Mouse (Mus musculus) MEL (cell line): ENCODE data around the gene Ppp1r27. TPM values are rescaled to one million over a fixed set of nuclear protein-coding genes. Genes with fewer than 3 reads are reported as not detected.

Experiments used
- DNase-seq: peaks from one replicate; pipeline ENCODE4 v3.0.0; 2011; ENCODE audit warnings: low read depth, low spot score
- H3K27ac ChIP-seq: 2 replicates; pipeline ENCODE4 v1.5.1; 2012; ENCODE audit warnings: low read depth, mild to moderate bottlenecking, control low read depth, low read length, moderate library complexity; ENCODE audit not compliant: control insufficient read depth
- H3K27me3 ChIP-seq, 2 experiments: fragments of 150-350 bp in 1 of 2; sonication (generic) in 1 of 2; 2 replicates each; pipeline ENCODE4 v1.6.1; 2012; ENCODE audit warnings: low read length in 2 of 2, mild to moderate bottlenecking in 2 of 2, improper control_type of control experiment in 1 of 2, moderate library complexity in 1 of 2; ENCODE audit not compliant: insufficient read depth in 2 of 2, control insufficient read depth in 1 of 2
- H3K36me3 ChIP-seq, 2 experiments: 2 replicates each; pipeline ENCODE4 v1.6.1; 2012 to 2014; ENCODE audit warnings: low read length in 2 of 2, improper control_type of control experiment in 1 of 2, inconsistent platforms in 1 of 2, mild to moderate bottlenecking in 1 of 2; ENCODE audit not compliant: insufficient read depth in 2 of 2, control insufficient read depth in 1 of 2
- H3K4me1 ChIP-seq, 2 experiments: fragments of 150-350 bp in 1 of 2; sonication (generic) in 1 of 2; 2 replicates each; pipeline ENCODE4 v1.6.1; 2012; ENCODE audit warnings: low read length in 2 of 2, improper control_type of control experiment in 1 of 2, mild to moderate bottlenecking in 1 of 2; ENCODE audit not compliant: insufficient read depth in 2 of 2, control insufficient read depth in 1 of 2
- H3K4me3 ChIP-seq, 2 experiments: fragments of 150-350 bp in 1 of 2; sonication (generic) in 1 of 2; 2 replicates each; pipeline ENCODE4 v1.5.1; 2012; ENCODE audit warnings: low read depth in 2 of 2, low read length in 2 of 2, mild to moderate bottlenecking in 2 of 2, moderate library complexity in 2 of 2, control low read depth in 1 of 2, improper control_type of control experiment in 1 of 2; ENCODE audit not compliant: control insufficient read depth in 1 of 2, insufficient read depth in 1 of 2
- H3K79me2 ChIP-seq: 2 replicates; pipeline ENCODE4 v1.6.1; 2012; ENCODE audit warnings: mild to moderate bottlenecking, low read length, moderate library complexity; ENCODE audit not compliant: control insufficient read depth, poor library complexity, insufficient read depth
- H3K9ac ChIP-seq: 2 replicates; pipeline ENCODE4 v1.6.1; 2012; ENCODE audit warnings: low read depth, mild to moderate bottlenecking, control low read depth, low read length, moderate library complexity; ENCODE audit not compliant: control insufficient read depth, poor library complexity, severe bottlenecking
- H3K9me3 ChIP-seq: fragments of 150-350 bp; sonication (generic); replicated peaks from 2 replicates; pipeline ENCODE4 v1.6.1; 2012; ENCODE audit warnings: mild to moderate bottlenecking, low read length, improper control_type of control experiment, moderate library complexity; ENCODE audit not compliant: insufficient read depth
- BHLHE40 ChIP-seq: IDR thresholded peaks from 2 replicates; pipeline ENCODE4 v1.6.1; 2012; ENCODE audit warnings: low read depth, mild to moderate bottlenecking, inconsistent platforms, low read length, improper control_type of control experiment, borderline replicate concordance
- CHD1 ChIP-seq: IDR thresholded peaks from 2 replicates; pipeline ENCODE4 v1.6.1; 2012; ENCODE audit warnings: low read depth, mild to moderate bottlenecking, inconsistent platforms, low read length, improper control_type of control experiment
- CHD2 ChIP-seq: IDR thresholded peaks from 2 replicates; pipeline ENCODE4 v1.6.1; 2011; ENCODE audit warnings: low read length, improper control_type of control experiment
- CTCF ChIP-seq, 3 experiments: IDR thresholded peaks in 2 of 3; conservative IDR thresholded peaks in 1 of 3; 2 replicates each; pipeline ENCODE4 v1.5.1; 2011 to 2012; ENCODE audit warnings: low read length in 3 of 3, low read depth in 2 of 3, mild to moderate bottlenecking in 2 of 3, improper control_type of control experiment in 1 of 3, inconsistent platforms in 1 of 3, mixed read lengths in 1 of 3, moderate library complexity in 1 of 3; ENCODE audit not compliant: control insufficient read depth in 1 of 3, insufficient read depth in 1 of 3, poor library complexity in 1 of 3, severe bottlenecking in 1 of 3
- ELF1 ChIP-seq: IDR thresholded peaks from 2 replicates; pipeline ENCODE4 v1.6.1; 2014; ENCODE audit warnings: low read depth, mild to moderate bottlenecking, inconsistent platforms, low read length, improper control_type of control experiment, moderate library complexity
- HCFC1 ChIP-seq: IDR thresholded peaks from 2 replicates; pipeline ENCODE4 v1.6.1; 2012; ENCODE audit warnings: low read depth, mild to moderate bottlenecking, inconsistent platforms, low read length, improper control_type of control experiment, moderate library complexity
- KAT2A ChIP-seq: conservative IDR thresholded peaks from 2 replicates; pipeline ENCODE4 v1.6.1; 2012; ENCODE audit warnings: low read depth, low read length, improper control_type of control experiment, inconsistent platforms
- MAZ ChIP-seq: IDR thresholded peaks from 2 replicates; pipeline ENCODE4 v1.6.1; 2012; ENCODE audit warnings: low read depth, mild to moderate bottlenecking, inconsistent platforms, low read length, improper control_type of control experiment
- MEF2A ChIP-seq: IDR thresholded peaks from 2 replicates; pipeline ENCODE4 v1.6.1; 2014; ENCODE audit warnings: low read depth, mild to moderate bottlenecking, inconsistent platforms, low read length, improper control_type of control experiment; ENCODE audit not compliant: poor library complexity, insufficient replicate concordance, severe bottlenecking; ENCODE audit errors: extremely low read depth
- MXI1 ChIP-seq: IDR thresholded peaks from 2 replicates; pipeline ENCODE4 v1.6.1; 2011; ENCODE audit warnings: mild to moderate bottlenecking, low read depth, low read length, improper control_type of control experiment
- MYB ChIP-seq: IDR thresholded peaks from 2 replicates; pipeline ENCODE4 v1.6.1; 2011; ENCODE audit warnings: mild to moderate bottlenecking, low read depth, low read length, improper control_type of control experiment
- MYC ChIP-seq: IDR thresholded peaks from 2 replicates; pipeline ENCODE4 v1.6.1; 2011; ENCODE audit warnings: low read depth, mild to moderate bottlenecking, low read length, improper control_type of control experiment, moderate library complexity
- NELFE ChIP-seq: IDR thresholded peaks from 2 replicates; pipeline ENCODE4 v1.6.1; 2011; ENCODE audit warnings: low read depth, low read length, improper control_type of control experiment
- NRF1 ChIP-seq: IDR thresholded peaks from 2 replicates; pipeline ENCODE4 v1.6.1; 2014; ENCODE audit warnings: low read depth, mild to moderate bottlenecking, inconsistent platforms, low read length, improper control_type of control experiment, moderate library complexity; ENCODE audit not compliant: poor library complexity, insufficient read depth, severe bottlenecking
- POLR2A ChIP-seq, 2 experiments: IDR thresholded peaks; 2 replicates each; pipeline ENCODE4 v1.6.1; 2011 to 2012; ENCODE audit warnings: low read length in 2 of 2, mild to moderate bottlenecking in 2 of 2, control low read depth in 1 of 2, improper control_type of control experiment in 1 of 2, low read depth in 1 of 2, moderate library complexity in 1 of 2; ENCODE audit not compliant: control insufficient read depth in 1 of 2, insufficient read depth in 1 of 2, poor library complexity in 1 of 2
- POLR2AphosphoS2 ChIP-seq: IDR thresholded peaks from 2 replicates; pipeline ENCODE4 v1.6.1; 2011; ENCODE audit warnings: low read length, improper control_type of control experiment
- POLR2AphosphoS5 ChIP-seq: IDR thresholded peaks from 2 replicates; pipeline ENCODE4 v1.6.1; 2012; ENCODE audit warnings: low read depth, borderline replicate concordance, mild to moderate bottlenecking, inconsistent platforms, low read length, moderate library complexity, mixed read lengths
- SMC3 ChIP-seq: IDR thresholded peaks from 2 replicates; pipeline ENCODE4 v1.6.1; 2011; ENCODE audit warnings: low read depth, low read length, improper control_type of control experiment
- TAL1 ChIP-seq: IDR thresholded peaks from 2 replicates; pipeline ENCODE4 v1.6.1; 2012; ENCODE audit warnings: mild to moderate bottlenecking, inconsistent platforms, low read length, moderate library complexity, mixed read lengths
- TBP ChIP-seq: IDR thresholded peaks from 2 replicates; pipeline ENCODE4 v1.8.0; 2011; ENCODE audit warnings: low read depth, low read length, improper control_type of control experiment
- TCF12 ChIP-seq: IDR thresholded peaks from 2 replicates; pipeline ENCODE4 v1.6.1; 2014; ENCODE audit warnings: low read depth, mild to moderate bottlenecking, inconsistent platforms, low read length, improper control_type of control experiment, moderate library complexity
- UBTF ChIP-seq: IDR thresholded peaks from 2 replicates; pipeline ENCODE4 v1.6.1; 2012; ENCODE audit warnings: low read depth, mild to moderate bottlenecking, inconsistent platforms, low read length, improper control_type of control experiment, moderate library complexity, borderline replicate concordance; ENCODE audit not compliant: insufficient read depth
- USF1 ChIP-seq: IDR thresholded peaks from 2 replicates; pipeline ENCODE4 v1.6.1; 2014; ENCODE audit warnings: low read depth, mild to moderate bottlenecking, inconsistent platforms, low read length, improper control_type of control experiment, moderate library complexity
- ZC3H11A ChIP-seq: IDR thresholded peaks from 2 replicates; pipeline ENCODE4 v1.6.1; 2012; ENCODE audit warnings: low read depth, mild to moderate bottlenecking, inconsistent platforms, low read length, improper control_type of control experiment
- ZKSCAN1 ChIP-seq: IDR thresholded peaks from 2 replicates; pipeline ENCODE4 v1.6.1; 2012; ENCODE audit warnings: low read depth, mild to moderate bottlenecking, inconsistent platforms, low read length, improper control_type of control experiment, moderate library complexity
- ZNF384 ChIP-seq: IDR thresholded peaks from 2 replicates; pipeline ENCODE4 v1.6.1; 2012; ENCODE audit warnings: low read depth, mild to moderate bottlenecking, inconsistent platforms, low read length, improper control_type of control experiment
- polyA plus RNA-seq, 2 experiments: library from polyadenylated mRNA; stranded (reverse) in 1 of 2; unstranded in 1 of 2; fragments of >175 nt in 1 of 2; fragments of >200 nt in 1 of 2; gene quantifications; 2 replicates each; pipeline versions ENCODE4 v1.2.1 to v1.2.4; 2012; ENCODE audit warnings: low replicate concordance in 2 of 2, low read depth in 1 of 2; ENCODE audit not compliant: insufficient read length in 2 of 2, insufficient read depth in 1 of 2, missing spikeins in 1 of 2
- total RNA-seq: library from RNA; depleted of rRNA; stranded (reverse); fragments of 300-350 nt; gene quantifications from 2 replicates; pipeline ENCODE4 v1.2.3, GENCODE M21; 2012

Gene Ppp1r27
- total and polyA plus RNA-seq, 3 experiments = not detected

DNA sequence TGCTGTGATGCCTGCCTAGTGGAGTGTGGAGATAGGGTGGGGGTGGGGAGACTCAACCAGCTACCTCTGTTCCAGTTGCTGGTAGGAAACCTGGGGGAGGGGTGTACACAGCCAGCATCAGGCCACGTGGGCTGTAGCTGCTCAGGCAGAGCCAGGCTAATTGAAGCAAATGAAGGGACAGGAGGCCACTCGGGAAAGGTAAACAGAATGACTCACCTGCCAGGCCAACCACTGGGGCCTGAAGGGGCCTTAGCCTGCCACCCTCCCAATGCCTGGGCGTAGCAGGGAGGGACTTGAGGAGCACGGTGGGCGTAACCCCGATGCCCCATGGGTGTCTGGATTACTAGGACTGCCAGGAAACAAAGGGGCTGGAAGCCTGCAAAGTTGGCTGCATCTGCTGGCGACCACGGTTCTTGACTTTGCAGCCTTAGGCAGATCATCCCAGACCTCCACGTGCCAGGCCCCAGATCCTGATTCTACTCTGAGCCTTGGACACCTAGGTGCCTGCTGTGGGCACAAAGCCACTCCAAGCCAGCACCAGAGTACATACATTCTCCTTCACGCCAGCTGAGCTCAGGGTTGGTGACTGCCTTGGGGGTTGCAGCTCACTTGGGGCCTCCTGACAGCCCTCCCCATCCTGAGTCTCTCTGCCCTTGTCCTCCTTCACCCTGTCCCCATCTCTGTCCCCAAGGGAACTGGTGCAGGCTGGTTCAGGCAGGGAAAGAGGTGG lies 11.5 kb downstream of the Ppp1r27 start:
- Histone ChIP-seq H3K79me2 (no peaks in the 10 kb centered on the region), H3K9ac (no peak overlapping the region), H3K27me3 (no peaks in the 10 kb centered on the region), H3K36me3 (no peaks in the 10 kb centered on the region; a peak in 1 of 4 replicates), H3K4me1 (peaks cover 0 to 10% of the 10 kb centered on the region in 2 experiments; a peak in 1 of 4 replicates), H3K4me3 (no peak overlapping the region), H3K9me3 (no peaks in the 10 kb centered on the region), H3K27ac (no peak overlapping the region)
- TF ChIP-seq CHD2 (no peak), POLR2AphosphoS2 (no peak), ZNF384 (no peak), USF1 (0 out of 2 replicates have a peak, but pooled peaks have one; percentile 9)
- DNase-seq = no peak

- Histone ChIP-seq H3K36me3 (no peaks in the 10 kb centered on the region; a peak in 1 of 4 replicates), H3K27ac (no peak overlapping the region), H3K79me2 (no peaks in the 10 kb centered on the region), H3K27me3 (no peaks in the 10 kb centered on the region), H3K9me3 (no peaks in the 10 kb centered on the region), H3K4me1 (peaks cover 0 to 10% of the 10 kb centered on the region in 2 experiments; a peak in 1 of 4 replicates), H3K9ac (no peak overlapping the region), H3K4me3 (no peak overlapping the region)
- TF ChIP-seq CHD1 (no peak), SMC3 (no peak), BHLHE40 (no peak), USF1 (no peak), NELFE (no peak), TCF12 (no peak), TBP (no peak), NRF1 (no peak)
- DNase-seq = peak; percentile 67
Measured at GRCm38 (mm10) chr11:120538955-120539284, 12.0 kb downstream of the Ppp1r27 start.

DNA sequence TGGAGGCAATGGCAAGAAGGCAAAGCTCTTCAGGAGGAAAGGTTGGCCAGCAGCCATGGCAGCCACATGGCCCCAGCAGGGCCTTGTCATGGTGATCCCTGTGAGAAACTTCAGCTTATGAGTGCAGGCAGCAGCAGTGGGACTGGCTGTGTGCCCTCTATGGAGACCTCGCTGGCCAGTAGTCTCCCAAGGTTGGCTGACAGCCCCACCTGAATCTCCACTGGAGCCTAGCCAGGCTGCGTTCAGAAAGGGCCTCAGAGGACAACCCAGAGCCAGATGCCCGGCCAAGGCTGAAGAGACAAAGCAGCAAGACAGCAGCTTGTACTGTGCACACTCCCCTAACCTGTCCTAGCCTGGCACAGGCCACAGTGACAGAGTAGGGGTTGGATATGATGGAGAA lies 12.4 kb downstream of the Ppp1r27 start:
- H3K79me2 ChIP-seq = no peaks in the 10 kb centered on the region
- no peaks in the 10 kb centered on the region for H3K9me3 ChIP-seq
- peaks cover 0 to 1% of the 10 kb centered on the region in 2 experiments; a peak in 1 of 4 replicates for H3K27me3 ChIP-seq
- H3K4me3 ChIP-seq = no peak overlapping the region
- H3K4me1 ChIP-seq = peaks cover 0 to 10% of the 10 kb centered on the region in 2 experiments; a peak in 1 of 4 replicates
- TF ChIP-seq MXI1 (no peak), TBP (no peak), MEF2A (no peak), ZC3H11A (no peak), POLR2A (IDR thresholded peaks at IDR 0.05; ENCODE audit: control insufficient read depth in 1 of 2, insufficient read depth in 1 of 2, low read depth in 1 of 2, low read length in 2 of 2, poor library complexity in 1 of 2) (no peak), TAL1 (no peak), HCFC1 (no peak), ELF1 (no peak), ZNF384 (no peak), ZKSCAN1 (no peak), MYC (no peak), POLR2AphosphoS5 (no peak), TCF12 (no peak), CTCF (IDR thresholded peaks at IDR 0.05 in 2 of 3, conservative IDR thresholded peaks at IDR 0.05 in 1 of 3; ENCODE audit: control insufficient read depth in 1 of 3, insufficient read depth in 1 of 3, low read depth in 2 of 3, low read length in 3 of 3, poor library complexity in 1 of 3, severe bottlenecking in 1 of 3) (no peak), KAT2A (no peak), MAZ (no peak), MYB (no peak), UBTF (no peak)
- H3K36me3 ChIP-seq = no peaks in the 10 kb centered on the region
- H3K27ac ChIP-seq = no peak overlapping the region
- no peak for DNase-seq
- no peak overlapping the region for H3K9ac ChIP-seq
